Mouse (Mus musculus) ES-Bruce4 (cell line): ENCODE measurements around the gene Gfra1.
A peak's percentile ranks its signal among the peaks of the same experiment; 100 is the strongest.

Experiments
- CTCF ChIP-seq: IDR thresholded peaks from one replicate; pipeline ENCODE4 v1.8.1; 2011; ENCODE audit warnings: low read depth, low read length
- EP300 ChIP-seq: IDR thresholded peaks from 2 replicates; pipeline ENCODE4 v1.6.1; 2011; ENCODE audit warnings: low read depth, low read length; ENCODE audit not compliant: insufficient read depth
- POLR2A ChIP-seq: IDR thresholded peaks from one replicate; pipeline ENCODE4 v1.8.1; 2011; ENCODE audit warnings: low read length; ENCODE audit not compliant: insufficient read depth

DNA sequence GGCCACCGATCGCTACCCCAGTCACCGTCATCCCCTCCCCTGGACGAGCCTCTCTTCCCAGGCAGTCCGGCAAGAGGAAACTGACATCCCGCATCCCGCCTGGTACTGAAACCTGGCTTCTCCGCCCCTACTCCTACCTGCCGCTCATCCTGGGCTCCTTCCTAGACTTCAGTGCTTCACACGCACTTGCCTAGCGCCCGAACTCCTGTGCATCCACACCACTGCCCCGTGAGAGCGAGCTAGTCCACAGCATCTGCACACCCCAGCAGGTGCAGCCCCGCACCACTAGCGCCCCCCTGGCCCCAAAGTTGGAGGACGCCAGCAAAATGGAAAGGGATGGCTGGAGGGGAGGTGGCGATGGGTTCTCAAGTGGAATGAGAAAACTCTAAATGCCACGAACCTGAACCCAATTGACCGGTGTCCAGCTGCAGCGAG, 631 bp downstream of the Gfra1 start:
- TF ChIP-seq EP300 (no peak), CTCF (peak; percentile 10), POLR2A (no peak)
